Mouse (Mus musculus): ENCODE results near the gene Gclm.
"Not testable (repeated sequence)": the region's sequence is repeated elsewhere in the genome, so short reads cannot be mapped to it uniquely, and the experiment has no call there.

Gclm gene

DNA sequence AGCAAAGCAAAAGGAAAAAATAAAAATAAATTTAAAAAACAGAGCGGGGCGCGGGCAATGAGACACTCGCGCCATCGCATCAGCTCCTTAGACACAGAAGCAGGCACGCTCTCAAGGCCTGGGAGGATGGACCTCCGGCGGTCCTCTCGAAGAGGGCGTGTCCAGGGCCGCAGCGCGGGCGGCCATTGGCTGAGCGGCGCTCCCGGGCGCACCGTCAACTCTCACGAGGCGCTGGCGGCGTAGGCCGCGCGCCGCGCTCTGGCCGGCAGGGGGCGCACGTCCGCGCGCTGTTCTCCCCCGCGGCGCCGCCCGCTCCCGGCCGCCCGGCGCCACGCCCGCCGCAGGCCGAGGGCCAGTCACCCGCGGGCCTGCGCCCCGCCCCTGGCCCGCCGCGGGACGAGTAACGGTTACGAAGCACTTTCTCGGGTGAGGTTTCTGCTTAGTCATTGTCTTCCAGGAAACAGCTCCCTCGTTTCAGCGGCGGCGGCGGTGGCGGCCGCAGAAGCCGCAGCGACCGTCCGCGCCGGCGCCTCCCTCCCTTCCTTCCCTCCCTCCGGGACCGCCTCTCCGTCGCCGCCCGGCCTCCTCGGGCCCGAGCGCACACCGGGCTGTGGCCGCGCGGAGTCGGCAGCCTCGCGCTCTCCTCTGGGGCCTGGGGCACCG is at the start of gene Gclm:
Gene Gclm, plus strand, starts transcription at position 343 of the 663 bp plus-strand sequence.
- peak; percentile 88 for DNase-seq (ENCODE audit: low spot score)

DNA sequence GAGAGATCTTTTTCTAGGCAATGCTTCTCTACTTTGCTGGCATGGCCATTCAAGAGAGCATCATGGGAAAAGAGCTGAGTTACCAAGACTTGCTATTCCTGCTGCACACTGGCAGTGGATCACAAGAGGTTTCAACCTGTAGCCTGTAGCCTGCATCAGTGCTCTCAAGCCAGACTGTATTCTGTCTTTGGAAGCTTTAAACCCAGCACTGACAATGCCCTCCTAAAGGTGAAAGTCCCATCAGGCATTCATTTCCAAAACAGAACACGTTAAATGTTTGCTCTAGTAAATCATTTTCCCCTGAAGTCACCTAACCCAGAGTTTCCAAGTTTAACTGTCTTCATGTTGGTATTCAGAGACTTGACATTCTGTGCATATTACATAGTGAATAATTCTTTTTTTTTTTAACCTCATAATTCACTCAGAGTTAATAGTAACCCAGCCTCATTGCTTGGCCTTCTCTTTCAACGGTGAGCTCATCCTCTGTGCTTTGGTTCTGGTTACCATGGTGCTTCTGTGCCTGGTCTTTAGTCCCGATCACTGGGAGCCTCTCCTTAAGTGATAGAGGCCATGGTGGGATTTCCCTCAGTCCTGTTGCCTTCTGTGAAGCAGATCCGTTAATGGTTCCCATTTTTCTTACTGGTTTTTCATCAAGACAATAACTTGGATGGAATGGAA is 48.6 kb upstream of the Gclm start:
- DNase-seq (ENCODE audit: low spot score) = no peak

DNA sequence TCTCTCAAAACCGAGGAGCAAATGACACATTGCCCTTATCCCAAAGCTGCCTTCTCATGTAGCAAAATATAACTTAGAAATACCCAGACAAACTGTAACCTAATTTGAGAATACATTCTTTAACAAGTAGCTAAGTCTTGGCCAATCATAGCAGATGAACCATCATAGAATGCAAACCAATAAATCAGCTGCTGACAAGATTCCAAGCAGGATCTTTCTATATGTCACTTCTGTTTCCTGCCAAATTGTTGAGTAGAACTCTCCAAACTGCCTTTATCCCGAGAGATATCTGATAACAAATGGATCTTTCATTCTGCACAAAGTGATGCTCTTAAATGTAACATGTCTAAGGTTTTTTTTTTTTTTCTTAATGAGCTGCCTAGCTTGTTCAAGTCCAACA is 46.8 kb upstream of the Gclm start:
- no peak for DNase-seq (ENCODE audit: low spot score)

DNA sequence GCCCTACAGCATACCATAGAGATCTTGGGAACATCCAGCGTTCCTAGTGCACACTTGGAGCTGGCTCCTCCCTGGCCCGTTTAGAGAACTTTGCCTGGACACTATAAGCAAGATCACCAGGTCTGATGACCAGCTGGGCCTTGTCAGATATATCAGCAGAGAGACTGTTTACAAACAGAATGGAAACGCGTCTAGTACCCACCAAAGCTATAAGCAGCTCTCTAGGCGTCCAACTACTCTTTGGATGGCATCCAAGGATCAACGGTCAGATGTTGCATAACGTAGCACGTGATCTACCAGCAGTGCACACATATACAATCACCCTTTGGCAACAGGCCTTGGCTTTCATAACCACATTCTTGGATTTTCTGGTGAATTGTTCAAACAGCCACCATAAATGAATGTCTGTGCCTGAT is 46.4 kb upstream of the Gclm start:
- no peak for DNase-seq (ENCODE audit: low spot score)

DNA sequence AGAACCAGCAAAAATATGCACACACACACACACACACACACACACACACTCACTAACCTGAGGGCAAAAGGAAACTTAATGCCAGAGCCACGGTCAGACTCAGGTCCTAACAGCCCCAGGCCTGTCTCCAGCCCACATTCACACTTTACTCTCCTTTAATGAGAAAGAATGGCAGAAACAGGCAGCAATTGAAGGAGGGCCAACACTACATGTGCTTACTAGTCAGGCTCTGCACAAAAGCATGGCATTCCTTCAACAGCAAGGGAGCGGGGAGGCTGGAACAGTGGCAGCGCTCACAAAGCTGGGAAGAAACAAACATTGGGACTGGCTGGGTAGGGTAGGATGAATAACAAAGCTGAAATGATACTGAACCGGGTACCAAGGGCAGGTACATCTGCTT is 45.8 kb upstream of the Gclm start:
- DNase-seq (ENCODE audit: low spot score) = no peak

DNA sequence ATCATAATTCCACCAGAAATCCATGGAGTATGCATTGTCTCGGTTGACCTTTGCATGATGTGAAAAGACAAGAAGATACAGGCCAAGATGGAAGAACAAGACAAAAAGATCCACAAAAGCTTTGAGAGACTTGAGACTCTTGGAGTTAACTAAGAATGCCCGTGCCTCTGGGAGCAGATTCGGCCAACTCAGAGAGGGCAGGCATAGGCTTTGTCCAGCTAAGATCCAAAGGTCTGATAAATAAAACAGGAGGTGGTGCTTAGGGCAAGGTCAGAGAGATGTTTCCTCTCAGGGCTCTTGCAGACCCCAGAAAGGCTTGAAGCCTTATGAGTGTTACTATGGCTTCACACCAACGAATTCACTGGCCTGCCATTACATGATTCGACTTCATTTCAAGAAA is 45.3 kb upstream of the Gclm start:
- DNase-seq (ENCODE audit: low spot score) = no peak

DNA sequence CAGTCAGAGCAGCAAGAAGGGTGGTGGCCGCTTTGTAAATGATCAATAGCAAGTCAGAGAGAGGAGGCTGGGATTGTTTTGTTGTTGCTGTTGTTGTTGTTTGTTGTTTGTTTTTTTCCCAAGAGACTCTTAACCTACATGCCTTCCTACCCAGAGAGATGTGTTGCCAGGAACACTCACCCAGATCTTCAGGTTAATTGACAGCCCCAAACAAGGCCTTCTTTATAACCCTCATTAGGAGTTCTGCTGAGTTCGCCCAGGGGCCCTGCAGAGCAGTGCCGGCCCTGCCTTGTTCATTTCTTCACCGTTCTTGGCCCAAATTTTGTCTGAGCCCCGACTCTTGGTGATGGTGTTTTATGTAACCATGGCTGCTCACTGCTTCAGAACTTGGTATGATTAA is 44.9 kb upstream of the Gclm start:
- no peak for DNase-seq (ENCODE audit: low spot score)

DNA sequence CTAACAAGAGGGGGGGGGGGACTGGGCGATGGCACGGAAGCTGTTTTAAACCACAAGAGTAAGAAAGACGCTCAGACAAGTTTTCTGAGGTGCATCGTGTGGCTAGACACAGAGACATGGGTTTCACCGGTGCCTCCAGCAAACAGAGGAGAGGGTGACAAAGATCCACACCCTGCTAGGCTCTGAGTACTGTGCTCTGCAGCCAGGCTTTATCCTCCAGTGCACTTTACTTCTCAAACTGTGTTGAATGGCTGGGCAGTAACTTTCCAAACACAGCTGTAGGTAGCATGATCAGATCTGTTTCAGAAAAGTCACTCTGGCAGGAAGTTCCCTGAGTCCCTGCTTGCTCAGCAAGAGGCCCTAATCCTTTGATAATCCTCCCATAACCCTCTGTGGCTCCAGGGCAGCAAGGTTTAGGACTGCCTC is 43.0 kb upstream of the Gclm start:
- no peak for DNase-seq (ENCODE audit: low spot score)

DNA sequence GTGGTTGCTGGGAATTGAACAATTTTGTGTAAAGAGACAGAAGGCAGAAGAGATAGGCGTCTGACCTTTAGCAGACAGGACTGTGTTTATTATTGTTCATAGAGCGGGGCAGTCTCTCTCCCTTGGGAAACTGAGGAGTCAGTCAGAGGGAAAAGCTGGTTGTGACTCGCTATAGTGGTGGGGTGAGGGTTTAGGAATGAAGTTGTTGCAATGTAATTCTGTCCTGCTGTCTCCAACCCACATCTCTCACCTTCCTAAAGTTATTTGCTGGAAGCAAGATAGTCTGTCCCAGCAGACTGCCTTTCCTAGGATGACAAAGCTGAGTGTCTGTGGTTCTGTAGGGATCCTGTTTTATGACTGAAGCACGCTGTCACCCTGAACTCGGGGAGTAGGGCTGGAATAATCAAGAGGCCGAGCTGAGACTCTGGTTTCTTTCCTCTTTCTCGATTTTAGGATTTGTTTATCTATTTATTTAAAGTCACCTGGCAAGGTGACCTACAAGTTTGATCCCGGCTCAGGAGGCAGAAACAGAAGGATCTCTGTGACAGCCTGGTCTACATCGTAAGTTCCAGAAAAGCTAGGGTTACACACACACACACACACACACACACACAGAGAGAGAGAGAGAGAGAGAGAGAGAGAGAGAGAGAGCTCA is 41.6 kb upstream of the Gclm start:
- DNase-seq (ENCODE audit: low spot score) = no peak

DNA sequence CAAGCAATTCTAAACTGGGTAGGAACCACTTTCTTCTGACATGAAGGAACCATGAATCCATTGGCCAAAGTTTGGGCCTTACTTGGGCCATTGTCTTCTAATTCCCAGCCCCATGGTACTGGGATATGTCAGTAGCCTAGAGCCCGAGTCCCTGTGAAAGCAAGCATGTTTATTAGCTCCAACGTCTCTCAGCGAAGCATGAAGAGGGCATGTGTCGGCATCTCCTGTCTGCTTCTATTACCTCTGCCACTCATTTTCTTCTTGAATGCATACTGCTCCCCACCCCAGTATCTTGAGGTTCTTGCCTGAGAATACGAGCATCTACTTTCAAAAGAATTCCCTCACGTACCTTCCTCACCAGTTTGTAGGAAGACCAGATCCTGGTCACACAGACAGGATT is 39.6 kb upstream of the Gclm start:
- no peak for DNase-seq (ENCODE audit: low spot score)

DNA sequence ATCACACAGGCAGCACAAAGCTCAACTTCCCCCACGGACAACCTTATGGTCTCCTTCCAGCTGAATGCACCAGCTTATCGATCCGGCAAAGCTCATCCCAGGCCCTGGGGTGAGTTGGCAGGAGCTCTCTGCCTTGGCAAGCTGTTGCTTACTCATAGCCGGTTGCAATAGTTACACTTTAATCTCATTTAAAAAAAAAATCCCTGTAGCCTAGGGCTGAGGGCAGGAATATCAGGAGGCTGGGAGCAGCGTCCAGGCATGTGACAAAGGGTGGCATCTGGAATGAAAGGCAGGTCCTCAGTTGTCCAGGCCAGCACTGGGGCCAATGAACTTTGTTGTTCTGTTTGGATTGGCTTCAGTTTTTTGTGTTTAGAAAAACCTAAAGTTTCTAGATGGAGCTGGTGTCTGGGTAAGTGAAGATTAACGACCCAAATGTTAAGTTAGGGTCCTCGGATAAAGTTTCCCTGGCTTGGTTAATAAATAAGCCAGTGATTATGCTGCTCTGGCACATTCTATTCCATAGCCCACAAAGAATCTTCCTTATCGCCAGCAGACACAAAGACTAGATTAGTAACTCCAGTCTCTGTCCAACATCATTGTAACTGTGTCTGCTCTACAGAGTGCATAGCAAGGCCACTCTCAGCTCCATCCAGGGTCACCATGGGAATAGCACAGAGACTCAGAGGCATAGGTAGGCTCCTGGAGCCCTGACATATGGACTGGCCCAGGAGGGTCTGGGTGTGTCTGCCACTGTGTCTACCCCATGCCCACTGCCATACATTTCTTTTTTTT is 38.9 kb upstream of the Gclm start:
- DNase-seq (ENCODE audit: low spot score) = no peak

DNA sequence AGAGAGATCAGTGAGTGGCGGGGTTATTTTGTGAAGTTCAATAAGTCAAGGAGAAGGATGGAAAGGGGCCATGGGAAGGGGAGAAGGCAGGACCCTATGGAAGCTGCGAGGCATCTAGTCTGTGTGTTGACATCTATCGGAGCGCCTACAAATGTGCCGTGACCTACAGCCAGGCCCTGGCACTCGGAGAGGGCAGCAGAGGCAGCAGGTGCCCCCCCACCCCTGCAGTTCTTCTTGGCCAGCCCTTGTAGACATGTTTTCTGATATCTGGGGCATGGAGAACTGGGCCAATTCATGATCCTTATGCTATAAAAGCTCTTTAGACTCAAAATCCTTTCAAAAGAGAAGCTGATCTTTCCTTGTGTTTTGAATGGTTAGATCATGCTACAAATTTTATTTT is 37.6 kb upstream of the Gclm start:
- no peak for DNase-seq (ENCODE audit: low spot score)

DNA sequence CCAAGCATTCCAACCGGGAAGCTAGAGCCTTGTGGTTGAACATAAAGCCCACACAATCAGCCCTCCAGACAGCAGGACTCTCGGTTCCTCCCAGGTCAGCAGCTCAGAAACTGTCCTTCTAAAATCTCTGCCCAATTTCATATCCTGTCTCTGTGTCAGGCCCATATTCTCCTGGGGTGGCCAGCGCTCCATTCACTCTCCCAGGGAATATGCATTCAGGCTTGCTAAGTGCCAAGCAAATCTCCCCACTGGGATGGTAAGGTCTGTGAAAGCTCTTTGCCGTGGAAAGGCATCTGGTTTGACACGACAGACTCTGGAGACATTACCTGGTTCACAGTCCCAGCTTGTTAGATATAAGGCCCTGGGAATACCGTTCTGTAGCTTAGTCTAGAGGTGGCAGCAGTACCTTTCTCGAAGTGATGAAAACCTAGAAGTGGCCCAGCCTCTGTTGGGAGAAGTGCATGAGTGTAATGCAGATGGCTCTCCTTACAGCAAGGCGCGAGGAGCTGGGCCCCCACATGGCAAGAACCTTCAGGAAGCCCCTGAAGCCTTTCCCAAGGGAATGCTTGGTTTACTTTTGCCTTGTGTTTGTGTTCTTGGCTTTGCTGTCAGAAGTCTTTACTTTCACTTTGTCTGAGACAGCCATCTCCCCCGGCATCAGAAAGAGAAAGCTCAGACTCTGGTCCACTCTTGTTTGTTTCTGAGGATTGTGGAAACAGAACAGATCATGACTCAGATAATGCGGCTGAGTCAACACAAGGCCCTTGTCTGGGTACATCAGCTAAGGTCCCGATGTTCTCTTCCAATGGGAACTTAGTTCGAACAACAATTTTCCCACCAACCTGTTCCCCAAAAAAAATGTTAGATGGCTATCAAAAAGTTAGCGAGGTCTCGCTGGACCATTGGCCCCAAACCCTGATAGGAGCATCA is 36.8 kb upstream of the Gclm start:
- DNase-seq (ENCODE audit: low spot score) = no peak

DNA sequence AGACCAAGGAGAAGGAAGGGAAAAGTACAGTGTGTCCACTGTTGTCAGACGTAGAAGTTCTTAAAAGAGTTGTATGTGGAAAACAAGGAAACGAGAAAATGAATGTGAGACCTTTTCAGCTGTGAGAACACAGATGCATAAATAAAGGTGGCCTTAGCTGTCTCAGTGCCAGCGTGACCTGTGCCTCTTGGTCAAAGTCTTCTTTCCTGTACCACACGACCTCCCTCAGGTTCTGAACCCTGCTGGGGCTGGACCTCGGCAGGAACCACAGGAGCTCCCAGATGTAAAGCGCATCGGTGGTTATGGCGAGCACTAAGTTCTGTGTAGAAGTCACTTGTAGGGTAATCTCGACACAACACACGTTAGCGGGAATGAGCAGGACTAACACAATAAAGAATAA is 35.8 kb upstream of the Gclm start:
- no peak for DNase-seq (ENCODE audit: low spot score)

DNA sequence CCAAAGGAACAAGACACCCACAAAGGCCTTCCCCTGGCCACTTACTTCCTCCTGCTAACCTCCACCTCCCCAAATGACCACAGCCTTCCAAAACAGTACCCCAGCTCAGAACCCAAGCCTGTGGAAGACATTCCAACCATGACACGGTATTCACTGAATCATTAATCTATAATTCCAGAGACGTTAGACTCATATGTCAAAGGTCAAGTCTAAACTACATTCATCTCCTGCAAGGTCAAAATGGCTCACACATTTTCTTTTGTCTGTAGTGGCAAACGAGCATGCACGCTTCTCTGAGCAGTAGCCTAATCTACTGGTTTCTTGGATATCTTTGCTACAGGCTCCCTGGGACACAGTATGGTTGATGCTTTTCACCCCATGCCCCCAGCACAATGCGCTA is 34.9 kb upstream of the Gclm start:
- DNase-seq (ENCODE audit: low spot score) = no peak

DNA sequence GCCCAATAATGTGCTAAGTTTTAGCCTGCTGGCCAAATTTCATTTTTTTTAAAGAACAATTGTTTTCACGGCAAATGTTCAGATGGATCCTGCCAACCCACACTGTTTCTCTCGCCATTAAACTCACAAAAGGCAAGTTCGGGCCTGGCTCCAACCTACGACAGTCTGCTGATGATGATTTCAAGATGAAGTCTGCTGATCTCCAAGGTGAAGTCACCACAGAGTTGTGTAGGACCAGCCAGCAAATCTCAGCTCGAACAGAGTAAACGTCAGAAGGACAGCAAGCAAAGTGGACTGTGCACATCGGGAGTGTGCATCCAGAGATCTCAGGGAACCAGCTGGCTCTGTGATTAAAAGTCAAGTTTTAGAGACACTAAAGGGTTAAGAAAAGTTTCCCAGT is 34.5 kb upstream of the Gclm start:
- no peak for DNase-seq (ENCODE audit: low spot score)

DNA sequence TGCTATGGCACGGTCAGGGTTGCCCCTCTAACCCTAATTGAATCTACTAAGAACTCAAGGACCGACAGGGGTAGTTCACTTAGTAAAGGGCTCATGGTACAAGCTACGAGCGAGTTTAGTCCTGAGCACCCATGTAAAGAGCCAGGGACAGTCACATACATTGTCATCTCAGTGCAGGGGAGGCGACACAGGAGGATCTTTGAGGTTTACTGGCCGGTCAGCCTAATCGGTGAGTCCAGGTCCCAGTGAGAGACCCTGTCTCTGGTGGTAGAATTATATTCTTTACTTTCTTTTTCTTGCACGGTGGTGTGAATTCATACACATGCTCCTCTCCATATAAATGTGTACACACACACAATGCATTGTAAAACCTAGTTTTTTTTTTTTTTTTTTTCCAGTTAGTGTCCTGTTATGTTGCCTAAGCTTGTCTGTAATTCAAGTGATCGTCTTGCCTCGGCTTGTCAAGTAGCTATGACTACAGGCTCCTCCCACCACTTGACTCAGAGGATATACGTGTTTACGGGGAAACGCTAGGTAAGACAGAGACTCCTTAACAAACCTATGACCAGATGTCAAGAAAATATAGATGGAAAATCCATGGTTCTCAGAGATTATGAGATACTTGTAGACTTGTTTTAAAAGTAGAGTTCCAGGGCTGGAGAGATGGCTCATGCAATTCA is 33.8 kb upstream of the Gclm start:
- DNase-seq (ENCODE audit: low spot score) = no peak

DNA sequence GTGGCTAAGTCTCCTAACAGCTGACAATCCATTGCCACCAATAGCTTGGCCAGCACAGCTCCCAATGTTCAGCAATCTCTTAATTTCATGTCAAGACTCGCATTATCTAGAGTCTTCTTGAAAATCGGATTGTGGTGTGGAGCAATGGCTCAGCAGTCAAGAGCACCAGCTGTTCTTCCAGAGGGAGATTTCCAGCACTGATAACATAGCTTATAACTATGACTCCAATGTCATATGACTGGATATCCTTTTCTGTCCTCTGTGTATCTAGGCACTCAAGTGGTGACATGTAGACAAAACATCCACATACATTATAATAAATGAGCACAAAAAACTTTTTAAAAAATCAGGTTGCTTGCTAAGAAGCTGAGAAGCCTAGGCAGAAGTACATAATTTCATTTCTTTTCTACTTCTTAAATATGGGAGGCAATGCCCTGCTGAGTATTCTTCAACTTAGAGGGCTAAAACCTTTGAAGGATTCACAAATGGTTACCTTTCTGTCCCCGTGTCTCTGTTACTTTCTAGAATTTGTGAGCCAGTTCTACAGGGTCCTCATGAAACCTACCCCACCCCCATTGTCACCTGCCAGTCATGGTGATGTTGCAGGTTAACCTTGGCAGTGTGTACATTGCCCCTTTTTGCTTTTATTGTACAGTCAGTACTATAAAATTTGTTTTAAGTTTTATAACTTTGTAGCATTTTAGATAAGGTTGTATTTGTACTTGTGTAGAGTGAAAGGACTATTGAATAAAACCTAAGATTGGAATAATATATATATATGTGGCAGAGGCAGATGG is 23.9 kb upstream of the Gclm start:
- no peak for DNase-seq (ENCODE audit: low spot score)

DNA sequence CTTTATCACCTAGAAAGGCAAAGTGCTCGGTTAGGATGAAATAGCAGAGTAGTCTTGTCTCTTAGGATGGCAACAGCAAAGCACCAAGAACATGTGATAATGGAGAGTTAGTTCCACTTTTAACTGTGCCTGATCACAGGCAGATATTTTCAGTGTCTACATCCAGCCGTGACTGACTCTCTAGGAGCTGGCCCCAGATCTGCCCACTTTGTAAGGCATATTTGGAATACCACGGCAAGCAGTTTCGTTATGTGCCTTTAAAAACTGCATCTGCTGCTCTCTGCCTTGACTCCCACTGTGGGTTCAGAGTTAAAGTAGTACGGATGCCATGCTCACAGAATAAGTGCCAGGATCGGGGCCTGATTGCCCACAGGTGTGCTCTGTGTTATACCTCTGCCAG is 18.4 kb upstream of the Gclm start:
- not testable (repeated sequence) for DNase-seq (ENCODE audit: low spot score)

DNA sequence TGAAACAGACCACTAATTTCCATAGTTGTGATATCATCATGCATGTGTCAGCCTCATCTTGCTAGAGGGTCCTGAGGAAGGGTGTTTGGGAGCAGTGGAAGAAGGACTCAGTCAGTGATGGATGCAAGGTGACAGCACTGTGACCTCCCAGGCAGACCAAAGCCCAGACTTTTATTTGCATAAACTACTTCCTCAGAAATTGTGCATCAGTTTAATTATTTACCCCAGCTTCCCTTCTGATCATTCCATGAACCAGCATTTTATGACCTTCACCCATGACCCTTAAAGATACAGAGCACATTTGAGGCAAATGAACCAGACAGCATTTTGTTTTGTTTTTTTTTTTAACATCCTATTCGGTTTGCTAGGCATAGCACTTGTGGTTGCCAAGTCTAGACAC is 9.6 kb upstream of the Gclm start:
- no peak for DNase-seq (ENCODE audit: low spot score)
